Mouse (Mus musculus): Measurements from ENCODE around the gene Sptbn4. TPM values are rescaled to one million over a fixed set of nuclear protein-coding genes. Genes with fewer than 3 reads are reported as not detected.

Gene Sptbn4
- total RNA-seq, 4 experiments from 2014 or later: 116 to 147 (median 135) TPM

GRCm38 (mm10) chr7:27384731-27385130 is 62.8 kb downstream of the Sptbn4 start:
- no peak for DNase-seq (ENCODE audit: low spot score in 2 of 2)

DNA sequence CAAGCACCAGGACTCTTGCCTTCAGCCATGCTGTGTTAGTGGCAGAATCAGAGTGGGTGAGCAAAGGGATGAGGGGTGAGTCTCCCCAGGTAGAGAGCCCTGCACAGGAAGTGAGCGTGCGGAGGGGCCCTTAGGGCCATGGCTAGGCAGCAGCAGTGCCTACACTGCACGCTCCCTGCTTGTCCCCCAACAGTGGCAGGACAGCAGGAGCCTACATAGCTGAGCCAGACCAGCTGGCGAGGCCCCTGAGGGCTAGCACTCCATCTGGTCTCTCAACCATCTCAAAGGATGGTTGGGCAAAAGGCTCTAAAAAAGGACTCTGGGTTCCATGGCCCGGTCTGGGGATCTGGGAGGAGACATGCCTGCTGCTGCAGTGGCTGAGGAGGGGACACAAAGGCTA is 63.4 kb downstream of the Sptbn4 start:
- DNase-seq (ENCODE audit: low spot score in 2 of 2): no peak

GRCm38 (mm10) chr7:27383233-27383632 is 64.3 kb downstream of the Sptbn4 start:
- no peak for DNase-seq (ENCODE audit: low spot score in 2 of 2)

GRCm38 (mm10) chr7:27381560-27381959 is 65.9 kb downstream of the Sptbn4 start:
- no peak for DNase-seq (ENCODE audit: low spot score in 2 of 2)

GRCm38 (mm10) chr7:27381009-27381408 is 66.5 kb downstream of the Sptbn4 start:
- DNase-seq (ENCODE audit: low spot score in 2 of 2): no peak

DNA sequence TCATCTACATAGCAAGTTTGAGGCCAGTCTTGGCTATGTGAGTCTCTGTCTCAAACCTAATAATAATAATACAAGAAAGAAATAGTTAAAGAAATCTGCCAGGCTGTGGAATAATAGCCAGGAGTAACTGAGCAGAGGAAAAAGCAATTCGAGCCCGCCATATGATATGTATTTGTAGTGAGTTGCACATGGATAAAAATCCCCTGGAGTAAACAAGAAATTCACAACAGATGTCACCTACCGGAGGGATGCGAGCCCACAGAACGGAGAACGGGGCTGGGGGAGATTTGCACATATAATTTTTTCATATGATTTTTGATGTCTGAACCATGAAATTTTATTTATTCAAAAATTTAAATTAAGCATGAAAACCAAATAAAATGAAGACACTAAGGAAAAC is 67.7 kb downstream of the Sptbn4 start:
- no peak for DNase-seq (ENCODE audit: low spot score in 2 of 2)

- DNase-seq (ENCODE audit: low spot score in 2 of 2): no peak
Measured at GRCm38 (mm10) chr7:27378431-27378830, 69.1 kb downstream of the Sptbn4 start.

- no peak for DNase-seq (ENCODE audit: low spot score in 2 of 2)
Measured at GRCm38 (mm10) chr7:27375274-27375673, 72.2 kb downstream of the Sptbn4 start.

DNA sequence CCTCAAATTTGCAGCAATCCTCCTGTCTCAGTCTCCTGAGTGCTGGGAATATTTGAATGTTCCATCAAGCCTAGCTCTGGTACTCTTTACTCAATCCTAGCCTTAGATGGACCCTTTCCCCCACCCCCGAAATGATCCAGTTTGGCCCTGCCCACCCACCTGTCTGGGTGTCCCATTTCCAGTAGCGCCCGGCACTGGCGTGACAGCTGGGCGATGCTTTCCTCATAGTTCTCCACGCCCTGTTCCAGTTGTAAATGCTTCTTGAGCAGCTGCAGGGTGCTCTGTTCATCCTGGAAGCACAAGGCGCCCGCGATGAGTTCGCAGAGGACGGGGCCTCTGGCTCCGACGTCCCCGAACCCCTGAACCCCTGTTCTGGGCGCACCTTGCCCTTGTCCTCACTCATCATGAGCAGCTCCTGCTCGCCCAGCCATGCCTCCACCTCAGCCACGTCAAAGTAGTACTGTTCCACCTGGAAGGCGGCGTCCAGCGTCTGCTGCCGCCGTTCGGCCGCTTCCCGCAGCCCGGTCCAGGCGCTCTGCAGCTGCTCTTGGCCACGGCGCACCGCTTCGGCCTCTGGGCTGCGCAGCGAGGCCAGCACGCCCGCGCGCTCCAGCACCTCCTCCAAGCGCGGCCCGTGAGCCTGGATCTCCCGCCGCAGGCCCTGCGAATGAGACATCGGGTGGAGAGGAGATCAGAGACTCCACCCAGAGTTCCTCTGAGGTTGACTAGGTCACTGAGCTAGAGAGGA is 75.6 kb downstream of the Sptbn4 start:
- DNase-seq (ENCODE audit: low spot score in 2 of 2): no peak

DNA sequence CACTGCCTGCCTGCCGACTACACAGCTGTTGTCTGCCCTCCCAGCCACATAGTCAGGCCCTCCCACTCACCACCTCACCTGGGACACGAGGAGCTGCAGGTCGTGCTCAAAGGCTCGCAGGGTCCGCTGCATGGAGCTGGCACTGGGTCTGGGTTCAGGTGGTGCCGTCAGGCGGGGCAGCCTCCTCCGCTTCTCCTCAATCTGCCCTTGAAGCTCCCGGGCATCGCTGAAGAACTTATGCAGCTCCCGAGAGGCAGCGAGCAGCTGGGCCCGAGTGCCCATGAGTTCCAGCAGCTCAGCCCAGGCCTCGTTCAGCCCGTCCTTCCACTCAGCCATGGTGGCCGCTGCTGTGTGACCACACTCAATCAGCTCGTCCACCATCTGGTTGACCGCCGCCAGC is 78.4 kb downstream of the Sptbn4 start:
- no peak for DNase-seq (ENCODE audit: low spot score in 2 of 2)

DNA sequence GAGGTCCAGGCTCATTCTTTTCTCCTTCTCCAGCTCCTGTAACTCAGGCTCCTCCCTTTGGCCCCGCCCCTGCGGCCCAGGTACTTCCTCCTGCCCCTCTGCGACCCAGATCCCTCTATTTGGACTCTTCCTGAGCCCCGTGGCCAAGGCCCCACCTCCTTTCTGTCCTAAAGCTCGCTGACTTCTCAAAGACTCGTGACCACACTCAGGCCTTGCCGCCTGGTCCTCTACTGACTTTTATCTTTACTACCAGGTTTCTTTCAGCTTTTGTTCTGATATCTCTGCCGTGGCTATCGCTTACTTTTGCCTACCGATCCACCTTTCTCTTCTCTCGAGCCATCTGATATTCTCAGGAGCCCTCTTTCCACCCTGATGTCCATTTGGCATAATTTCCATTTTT is 79.5 kb downstream of the Sptbn4 start:
- no peak for DNase-seq (ENCODE audit: low spot score in 2 of 2)

DNA sequence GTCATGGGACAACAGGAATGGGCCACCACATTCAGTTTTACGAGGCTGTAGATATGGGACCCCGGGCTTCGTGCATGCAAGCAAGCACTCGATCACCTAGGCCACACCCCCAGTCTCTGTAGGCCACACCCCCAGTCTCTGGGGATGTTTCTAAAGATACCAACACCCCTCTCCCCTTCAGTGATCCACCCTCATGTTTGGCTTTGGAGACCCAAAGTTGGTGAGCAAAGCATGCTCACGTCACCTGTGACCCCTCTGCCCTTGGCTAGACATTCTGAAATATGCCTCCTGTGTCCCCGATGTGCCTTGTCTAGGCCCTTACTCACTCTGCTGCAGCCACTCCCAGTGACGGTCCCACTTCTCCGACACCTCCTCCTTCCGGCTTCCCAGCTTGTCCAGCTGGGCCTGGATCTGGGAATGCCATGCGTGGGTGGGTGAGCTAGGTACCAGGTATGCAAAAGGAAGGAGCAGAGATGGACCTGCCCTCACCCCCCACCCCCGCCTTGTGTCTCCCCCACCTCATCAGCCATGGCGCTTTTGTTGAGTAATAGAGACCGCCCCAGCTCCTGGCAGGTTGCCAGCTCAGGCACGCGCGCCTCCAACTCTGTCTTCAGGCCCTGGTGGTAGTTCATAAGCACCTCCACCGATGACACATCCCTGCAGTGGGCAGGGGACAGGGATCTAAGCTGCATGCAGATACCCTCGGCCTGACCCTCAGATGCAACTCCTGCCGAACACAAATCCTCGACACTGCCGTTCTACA is 81.2 kb downstream of the Sptbn4 start:
- DNase-seq (ENCODE audit: low spot score in 2 of 2): no peak

DNA sequence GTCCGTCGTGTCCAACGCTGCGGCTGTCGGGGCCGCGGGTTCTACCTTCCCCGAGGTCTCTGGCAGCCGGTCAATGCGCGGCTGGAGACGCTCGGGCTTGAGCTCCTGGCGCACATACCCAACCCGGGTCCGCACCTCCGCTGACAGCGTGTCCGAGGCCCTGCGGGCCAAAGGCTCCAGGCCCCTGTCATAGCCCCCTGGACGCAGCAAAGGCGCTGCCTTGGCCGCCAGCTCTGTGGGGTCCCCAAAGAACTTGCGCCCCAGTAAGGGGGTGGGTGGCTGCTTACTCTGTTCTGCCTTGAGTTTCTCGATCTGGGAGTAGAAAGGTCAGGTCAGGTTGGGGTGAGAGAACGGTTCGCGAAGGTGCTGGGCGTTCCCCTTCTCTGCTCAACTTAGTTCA is 83.1 kb downstream of the Sptbn4 start:
- DNase-seq (ENCODE audit: low spot score in 2 of 2): no peak

GRCm38 (mm10) chr7:27361283-27361946 is 86.1 kb downstream of the Sptbn4 start:
- peak; percentile 98 to 99 for DNase-seq (ENCODE audit: low spot score in 2 of 2)

- no peak for DNase-seq (ENCODE audit: low spot score in 2 of 2)
Measured at GRCm38 (mm10) chr7:27360749-27361148, 86.7 kb downstream of the Sptbn4 start.

GRCm38 (mm10) chr7:27359706-27360358 is 87.7 kb downstream of the Sptbn4 start:
- no peak for DNase-seq (ENCODE audit: low spot score in 2 of 2)

GRCm38 (mm10) chr7:27359162-27359561 is 88.3 kb downstream of the Sptbn4 start:
- no peak for DNase-seq (ENCODE audit: low spot score in 2 of 2)

DNA sequence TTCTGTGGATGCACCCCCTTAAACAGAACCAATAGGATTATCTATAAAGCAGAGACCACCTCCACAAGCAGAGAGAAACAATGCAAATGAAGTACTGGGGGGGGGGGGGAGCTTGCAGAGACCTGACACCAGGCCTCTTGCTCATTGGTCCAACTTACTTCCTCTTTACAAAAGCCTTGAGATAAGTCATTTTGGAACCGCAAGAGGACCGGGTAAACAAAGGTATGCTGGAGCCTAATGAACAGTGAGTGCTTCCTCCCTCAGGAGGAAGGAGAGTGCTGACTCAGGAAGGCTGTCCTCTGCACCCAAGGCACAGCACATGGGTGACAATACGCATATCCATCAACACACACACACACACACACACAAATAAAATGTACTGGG is 89.9 kb downstream of the Sptbn4 start:
- no peak for DNase-seq (ENCODE audit: low spot score in 2 of 2)

- DNase-seq (ENCODE audit: low spot score in 2 of 2): no peak
Measured at GRCm38 (mm10) chr7:27356861-27357594, 90.5 kb downstream of the Sptbn4 start, which contains the start of gene Gm20479. Gene Gm20479 (minus strand): TSS chr7:27357419.

DNA sequence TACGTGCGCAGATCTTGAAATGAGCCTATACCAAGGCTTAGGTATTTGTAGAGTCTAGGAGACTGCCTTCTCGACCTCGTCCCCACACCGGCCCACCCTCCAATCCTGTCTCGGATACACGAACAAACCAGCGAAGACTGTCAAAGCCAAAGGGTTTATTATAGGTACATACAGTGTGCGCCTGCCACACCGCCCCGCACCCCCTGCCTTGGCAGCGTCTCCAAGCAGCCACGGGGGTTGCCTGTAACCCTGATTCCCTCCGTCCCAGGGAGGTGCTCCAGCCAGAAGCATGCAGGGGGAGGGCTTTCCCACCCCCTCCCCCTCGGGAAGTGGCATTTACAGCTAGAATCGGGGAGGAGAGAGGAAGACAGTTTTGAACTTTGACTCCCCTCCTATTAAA is 91.2 kb downstream of the Sptbn4 start:
- DNase-seq (ENCODE audit: low spot score in 2 of 2): no peak

DNA sequence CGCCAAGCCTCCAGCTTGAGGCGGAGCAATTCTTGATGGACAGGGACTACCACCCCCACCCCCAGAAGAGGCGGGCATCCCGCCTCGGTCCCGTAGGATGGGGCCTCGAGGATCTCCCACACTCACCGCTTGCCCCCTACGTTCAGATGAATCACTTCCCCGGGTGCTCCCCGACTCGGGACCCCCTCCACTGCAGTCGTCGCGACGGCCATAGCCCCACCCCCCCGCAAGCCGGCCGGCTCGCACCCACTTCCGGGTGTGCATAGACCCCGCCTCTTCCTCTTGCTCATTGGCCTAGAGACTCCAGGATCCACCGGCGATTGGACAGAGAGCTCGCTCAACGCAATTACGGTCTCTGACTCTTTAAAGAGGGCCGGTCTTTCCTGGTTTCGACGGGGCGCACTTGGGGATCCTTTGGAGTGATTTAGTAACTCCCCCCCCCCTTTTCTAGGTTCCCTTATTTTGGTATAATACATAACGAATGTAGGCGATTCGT is 91.7 kb downstream of the Sptbn4 start, which contains the start of gene Shkbp1:
TSS of gene Shkbp1 (minus strand) at position 275 of the 496 bp plus-strand sequence.
- DNase-seq (ENCODE audit: low spot score in 2 of 2): peak; percentile 78 to 80

All from layer of hippocampus, adult 8-10 months (tissue).